Mouse (Mus musculus) kidney, postnatal 4 days (tissue): ENCODE results near the gene Cox16.
"Not testable (repeated sequence)": the region's sequence is repeated elsewhere in the genome, so short reads cannot be mapped to it uniquely, and the experiment has no call there.

Source experiments
- DNase-seq, 2 experiments: peaks; one replicate each; pipeline ENCODE4 v3.0.0; 2021; ENCODE audit warnings: mixed read lengths in 2 of 2

The Cox16 gene

DNA sequence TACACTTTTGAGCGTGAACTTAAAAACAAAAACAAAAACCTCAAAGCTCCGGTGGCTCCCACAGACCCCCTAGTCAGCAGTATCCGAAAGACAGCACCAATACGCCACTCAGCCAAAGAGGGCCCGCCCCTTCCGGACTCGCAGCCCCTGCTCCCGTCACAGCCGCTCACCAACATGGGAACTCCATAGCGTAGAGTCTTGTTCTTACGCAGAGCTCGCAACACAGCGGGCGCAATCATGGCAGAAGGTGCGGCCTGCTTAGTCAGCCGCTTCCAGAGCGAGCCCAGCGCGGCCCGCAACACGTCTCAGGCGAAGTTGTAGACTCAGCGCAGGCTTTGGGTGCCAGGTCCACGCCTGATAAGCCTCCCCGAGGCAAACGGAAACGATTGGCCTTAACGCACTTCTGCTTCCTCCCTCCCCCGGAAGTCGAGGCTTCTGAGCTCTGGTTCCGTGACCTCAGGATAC, at the start of gene Cox16:
Gene Cox16, minus strand, starts transcription at position 401 of the 465 bp plus-strand sequence.
- peak; percentile 90 to 93 for DNase-seq

DNA sequence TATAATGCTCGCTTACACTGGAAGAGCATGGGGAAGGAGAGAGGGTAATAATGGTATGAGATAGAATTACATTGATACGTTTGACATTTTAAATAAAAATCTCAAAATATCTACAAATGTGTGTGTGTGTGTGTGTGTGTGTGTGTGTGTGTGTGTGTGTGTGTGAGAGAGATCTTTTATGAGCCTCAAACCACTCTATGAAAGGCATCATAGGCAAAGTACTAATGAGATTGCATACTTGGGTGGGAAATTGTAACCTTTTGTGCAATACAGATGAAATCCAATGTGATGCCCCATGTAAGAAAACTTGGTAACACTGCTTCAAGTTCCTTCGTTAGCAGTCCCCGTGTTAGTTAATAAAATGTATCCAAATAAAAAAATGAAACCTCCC, 48.1 kb upstream of the Cox16 start:
- no peak for DNase-seq

DNA sequence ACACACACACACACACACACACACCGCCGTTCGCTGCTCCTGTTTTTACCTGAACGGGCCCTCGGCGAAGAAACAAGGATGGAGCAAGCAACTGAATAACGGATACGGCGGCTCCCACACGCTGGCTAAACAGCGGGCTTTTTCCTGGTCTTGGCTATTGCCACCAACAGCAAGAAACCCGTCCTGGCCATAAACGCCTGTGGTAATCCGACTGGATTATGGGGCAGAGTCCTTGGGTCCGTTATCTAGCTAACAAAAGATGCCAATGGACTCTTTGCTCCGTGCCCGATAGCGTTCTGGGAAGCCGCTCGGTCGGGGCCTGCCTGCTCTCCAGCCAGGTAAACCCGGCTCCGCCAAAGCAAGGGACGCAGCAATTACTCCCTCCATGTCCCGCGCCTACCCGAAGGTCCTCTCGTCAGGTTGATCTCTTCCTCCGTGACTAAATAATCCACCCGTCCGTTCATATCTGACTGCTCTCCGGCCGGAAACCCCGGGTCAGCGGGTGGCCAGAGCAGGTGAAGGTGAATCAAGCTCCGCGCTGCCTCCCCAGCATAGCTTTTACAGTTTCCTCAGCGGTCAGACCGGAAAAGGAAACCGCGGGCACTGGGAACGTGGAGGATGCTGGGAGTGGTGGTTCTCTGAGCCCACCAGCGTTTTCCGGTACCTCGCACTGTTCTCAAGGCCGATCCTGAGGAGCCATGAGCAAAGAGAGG, 47.5 kb upstream of the Cox16 start, which contains the start of the genes Gm20498 and Synj2bp:
Gene Gm20498, minus strand, starts transcription at position 590 of the 713 bp plus-strand sequence.
Gene Synj2bp, minus strand, starts transcription at position 596 of the 713 bp plus-strand sequence.
- DNase-seq, result peak; percentile 86 to 90

DNA sequence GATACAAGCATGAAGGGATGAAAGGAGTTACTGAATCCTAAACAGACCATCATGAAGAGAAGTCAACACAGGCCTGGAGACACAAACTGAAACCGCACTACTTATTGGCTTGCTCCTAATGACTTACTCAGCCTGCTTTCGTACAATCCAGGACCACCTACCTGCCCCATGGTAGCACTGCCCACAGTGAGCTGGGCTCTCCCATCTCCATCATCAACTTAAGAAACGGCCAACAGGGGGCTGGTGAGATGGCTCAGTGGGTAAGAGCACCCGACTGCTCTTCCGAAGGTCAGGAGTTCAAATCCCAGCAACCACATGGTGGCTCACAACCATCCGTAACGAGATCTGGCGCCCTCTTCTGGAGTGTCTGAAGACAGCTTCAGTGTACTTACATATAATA, 45.7 kb upstream of the Cox16 start:
- not testable (repeated sequence) for DNase-seq

DNA sequence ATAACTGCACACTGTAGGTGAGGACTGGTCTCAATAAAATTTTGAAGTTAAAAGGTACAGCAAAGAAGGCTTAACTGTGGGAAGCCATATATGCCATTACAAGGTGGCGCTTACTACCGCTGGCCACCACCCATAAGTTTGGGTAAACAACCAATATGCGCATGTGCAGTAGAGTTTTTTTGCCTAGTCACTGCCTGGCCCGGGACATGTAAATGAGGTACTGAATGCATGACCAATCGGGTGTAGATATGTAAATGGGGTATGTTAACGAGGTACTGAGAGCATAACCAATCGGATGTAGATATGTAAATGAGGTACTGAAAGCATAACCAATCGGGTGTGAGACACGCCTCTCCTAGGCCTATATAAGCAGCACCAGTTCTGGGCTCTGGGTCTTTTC, 12.0 kb upstream of the Cox16 start:
- DNase-seq, result not testable (repeated sequence)

DNA sequence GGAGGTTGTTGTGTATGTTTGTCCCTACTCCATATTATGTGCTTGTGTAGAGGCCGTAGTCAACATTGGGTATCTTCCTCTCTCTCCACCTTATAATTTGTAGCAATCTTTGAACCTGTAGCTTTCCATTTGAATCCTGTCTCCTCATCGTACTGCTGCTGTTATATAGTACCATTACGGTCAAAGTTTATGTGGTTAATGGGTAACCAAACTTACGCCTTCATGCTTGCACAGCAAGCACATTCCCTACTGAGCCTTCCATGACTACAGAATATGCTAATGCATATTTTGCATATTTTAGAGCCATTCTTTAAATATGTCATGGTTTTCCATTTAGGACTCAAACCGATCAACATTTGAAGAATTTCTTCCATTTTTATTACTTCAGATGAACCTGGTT, 5.6 kb upstream of the Cox16 start:
- no peak for DNase-seq

DNA sequence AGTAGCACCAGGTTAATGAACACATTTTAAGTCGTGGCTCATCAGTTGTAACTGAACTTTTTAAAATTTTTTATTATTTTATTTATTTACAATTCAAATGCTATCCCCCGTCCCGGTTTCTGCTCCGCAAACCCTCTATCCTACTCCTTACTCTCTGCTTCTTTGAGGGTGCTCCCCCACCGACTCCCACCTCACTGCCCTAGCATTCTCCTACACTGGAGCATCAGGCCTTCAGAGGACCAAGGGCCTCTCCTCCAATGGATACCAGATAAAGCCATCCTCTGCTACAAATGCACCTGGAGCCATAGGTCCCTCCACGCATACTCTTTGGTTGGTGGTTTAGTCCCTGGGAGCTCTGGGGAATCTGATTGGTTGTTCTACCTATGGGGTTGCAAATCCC, 384 bp upstream of the Cox16 start:
- peak; percentile 6 to 11 for DNase-seq

DNA sequence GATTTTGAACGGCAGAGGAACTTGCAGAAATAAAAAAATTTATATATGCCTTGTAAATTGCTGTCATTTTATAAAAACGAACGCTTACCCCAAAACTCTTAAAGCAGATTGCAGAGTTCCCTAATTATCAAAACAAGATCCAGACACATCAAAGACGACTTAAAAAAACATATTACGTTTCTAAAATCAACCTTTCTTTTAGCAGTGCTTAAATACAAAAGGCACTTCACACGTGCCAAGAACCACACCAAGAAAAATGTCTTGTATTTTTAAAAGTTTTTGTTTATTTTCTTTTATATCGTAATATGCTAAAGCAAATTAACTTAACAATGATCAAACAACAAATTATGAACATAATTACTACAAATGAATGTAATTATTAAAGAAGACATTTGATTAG, 715 bp downstream of the Cox16 start:
- DNase-seq, result no peak

DNA sequence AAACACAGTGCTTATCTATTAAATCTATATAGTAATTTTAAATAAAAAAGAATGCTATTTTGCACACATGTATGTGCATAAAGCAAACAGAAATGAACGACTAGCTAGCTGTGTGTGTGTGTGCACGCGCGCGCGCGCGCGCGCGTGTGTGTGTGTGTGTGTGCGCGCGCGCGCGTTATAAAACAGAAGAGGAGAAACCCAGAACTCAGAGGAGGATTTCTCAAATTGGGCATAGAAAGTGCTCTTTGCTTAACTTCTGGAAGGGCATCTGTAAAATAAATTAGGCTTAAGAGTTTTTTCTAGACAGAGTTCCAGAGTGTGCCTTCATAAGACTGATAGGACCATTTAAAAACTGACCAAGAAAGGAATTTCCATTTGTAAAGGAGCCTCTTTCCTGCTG, 1.3 kb downstream of the Cox16 start:
- DNase-seq, result peak; percentile 7 to 41

DNA sequence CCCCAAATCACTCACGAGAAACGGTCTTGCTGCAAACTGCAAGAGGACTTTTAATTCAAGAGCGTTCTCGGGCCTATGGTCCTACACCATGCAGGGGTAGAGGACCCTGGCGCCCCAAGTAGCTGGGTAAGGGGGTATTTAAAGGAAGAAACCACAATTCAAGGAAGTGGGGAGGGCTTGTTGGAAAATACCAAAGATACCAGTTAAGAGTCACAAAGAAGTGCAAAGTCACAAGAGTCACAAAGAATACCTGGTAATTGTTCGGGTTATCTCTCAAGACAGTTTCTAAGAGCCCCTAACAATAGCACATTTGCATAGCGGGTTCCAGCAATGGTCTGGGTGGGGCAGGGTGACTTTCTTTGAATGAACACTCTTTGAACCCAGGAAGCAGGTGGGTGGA, 25.9 kb downstream of the Cox16 start:
- not testable (repeated sequence) for DNase-seq

DNA sequence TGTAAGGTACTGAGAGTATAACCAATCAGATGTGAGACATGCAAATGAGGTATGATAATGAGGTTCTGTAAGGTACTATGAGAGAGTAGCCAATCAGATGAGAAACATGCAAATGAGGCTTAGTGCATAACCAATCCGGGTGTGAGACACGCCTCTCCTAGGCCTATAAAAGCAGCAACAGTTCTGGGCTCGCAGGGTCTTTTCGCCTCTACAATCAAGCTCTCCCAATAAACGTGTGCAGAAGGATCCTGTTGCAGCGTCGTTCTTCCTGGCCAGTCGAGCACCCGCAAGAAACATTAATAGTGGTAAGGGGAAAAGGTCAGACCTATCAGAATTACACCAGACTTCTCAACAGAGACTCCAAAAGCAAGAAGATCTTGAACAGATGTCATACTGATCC, 45.9 kb downstream of the Cox16 start:
- DNase-seq, result not testable (repeated sequence)

DNA sequence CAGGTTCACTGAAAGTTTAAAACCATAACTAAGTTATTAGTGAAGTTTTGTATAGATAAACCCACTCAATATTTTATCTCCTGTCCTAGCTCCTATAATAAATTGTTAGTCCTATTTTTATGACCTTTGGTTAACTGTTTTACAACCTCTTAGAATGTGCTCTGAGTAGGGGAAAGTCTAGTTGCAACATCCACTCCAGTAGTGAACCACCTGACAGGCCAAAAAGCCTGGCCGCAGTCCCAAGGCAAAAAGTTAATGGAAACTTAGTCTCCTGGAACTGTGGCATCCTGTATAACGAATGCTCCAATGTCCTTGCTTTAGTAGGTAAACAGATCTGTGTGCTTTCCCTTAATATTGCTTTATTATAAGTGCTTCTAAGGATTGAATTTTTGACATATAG, 50.1 kb downstream of the Cox16 start:
- peak; percentile 30 to 39 for DNase-seq

DNA sequence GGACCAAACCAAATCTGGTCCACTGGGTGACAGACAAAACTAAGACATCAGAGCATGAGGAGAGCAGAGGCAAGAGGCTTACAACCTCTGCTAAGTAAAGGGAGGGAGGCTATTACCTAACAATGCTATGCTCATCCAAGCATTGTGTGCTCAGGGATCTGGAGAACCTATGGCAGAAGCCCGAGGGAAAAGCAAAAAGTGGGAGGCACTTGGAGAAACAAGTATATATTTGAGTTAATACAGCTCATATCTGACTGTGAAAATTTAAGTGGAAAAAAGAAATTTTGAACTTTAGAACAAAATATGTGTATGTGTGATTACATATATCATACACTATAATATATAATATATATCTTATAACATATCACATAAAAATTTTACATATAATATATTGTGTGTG, 63.1 kb downstream of the Cox16 start, which contains the start of gene Adam4:
Gene Adam4, minus strand, starts transcription at position 101 of the 400 bp plus-strand sequence.
- DNase-seq, result no peak

DNA sequence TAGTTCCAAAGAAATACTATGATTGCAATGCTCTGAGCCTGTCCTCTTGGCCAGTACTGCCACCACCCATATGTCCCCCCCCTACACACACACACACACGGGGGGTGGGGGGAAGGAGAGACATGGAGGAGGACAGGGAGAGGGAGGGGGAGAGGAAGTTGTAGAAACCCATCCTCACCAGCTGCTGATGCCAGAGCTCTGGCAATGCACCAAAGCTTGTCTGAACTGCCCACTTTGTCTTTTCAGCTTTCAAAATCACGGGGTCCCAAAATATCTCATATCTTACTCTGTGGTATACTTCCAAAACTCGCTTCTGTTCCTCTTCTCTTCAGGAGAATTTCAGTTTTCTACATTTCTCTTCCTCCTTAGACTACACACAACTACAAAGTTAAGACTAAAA, 71.7 kb downstream of the Cox16 start:
- no peak for DNase-seq

DNA sequence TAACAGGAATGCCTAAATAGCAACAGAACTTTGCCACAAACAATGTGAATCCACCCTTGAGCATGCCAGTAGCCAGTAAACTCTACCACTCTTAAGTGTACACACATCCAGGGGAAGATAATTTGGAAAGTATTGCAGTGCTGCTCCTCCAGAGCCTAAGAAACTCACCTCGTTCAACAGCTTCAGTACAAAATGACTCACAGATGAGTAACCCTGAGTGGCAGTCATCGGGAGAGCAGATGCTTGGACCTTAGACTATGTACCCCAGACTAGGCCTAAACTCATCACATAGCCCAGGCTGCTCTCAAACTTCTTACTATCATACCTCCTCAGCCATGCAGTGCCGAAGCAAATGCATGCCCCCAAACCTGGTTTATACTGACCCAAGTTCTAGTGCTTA, 76.0 kb downstream of the Cox16 start:
- DNase-seq, result no peak

DNA sequence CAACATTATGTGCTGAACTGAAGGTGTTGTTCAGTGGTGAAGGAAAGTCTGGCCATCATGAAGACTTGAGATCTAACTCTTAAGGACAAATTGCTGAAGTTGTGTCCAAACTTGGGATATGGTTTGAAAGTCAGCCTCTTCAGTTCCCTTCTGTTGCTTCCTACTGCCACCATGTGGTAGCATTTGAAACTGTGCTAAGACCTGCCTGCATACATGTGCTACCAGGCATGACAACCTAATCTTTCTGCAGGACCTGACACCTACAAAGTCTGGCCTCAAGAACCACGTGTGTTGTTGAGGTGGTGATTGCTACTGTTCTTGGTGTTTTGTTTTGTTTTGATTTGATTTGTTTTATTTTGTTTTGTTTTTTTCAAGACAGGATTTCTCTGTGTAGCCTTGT, 82.7 kb downstream of the Cox16 start:
- peak; percentile 74 to 76 for DNase-seq

DNA sequence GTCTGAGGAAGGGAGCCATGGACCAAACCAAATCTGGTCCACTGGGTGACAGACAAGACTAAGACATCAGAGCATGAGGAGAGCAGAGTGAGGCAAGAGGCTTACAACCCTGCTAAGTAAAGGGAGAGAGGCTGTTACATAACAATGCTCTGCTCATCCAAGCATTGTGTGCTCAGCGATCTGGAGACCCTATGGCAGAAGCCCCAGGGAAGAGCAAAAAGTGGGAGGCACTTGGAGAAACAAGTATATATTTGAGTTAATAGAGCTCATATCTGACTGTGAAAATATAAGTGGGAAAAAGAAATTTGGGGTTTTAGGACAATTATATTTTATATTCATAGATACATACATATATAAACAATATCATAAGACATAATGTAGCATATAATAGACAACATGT, 105.6 kb downstream of the Cox16 start, which contains the start of gene Gm4787:
Gene Gm4787, minus strand, starts transcription at position 101 of the 400 bp plus-strand sequence.
- DNase-seq, result not testable (repeated sequence)

DNA sequence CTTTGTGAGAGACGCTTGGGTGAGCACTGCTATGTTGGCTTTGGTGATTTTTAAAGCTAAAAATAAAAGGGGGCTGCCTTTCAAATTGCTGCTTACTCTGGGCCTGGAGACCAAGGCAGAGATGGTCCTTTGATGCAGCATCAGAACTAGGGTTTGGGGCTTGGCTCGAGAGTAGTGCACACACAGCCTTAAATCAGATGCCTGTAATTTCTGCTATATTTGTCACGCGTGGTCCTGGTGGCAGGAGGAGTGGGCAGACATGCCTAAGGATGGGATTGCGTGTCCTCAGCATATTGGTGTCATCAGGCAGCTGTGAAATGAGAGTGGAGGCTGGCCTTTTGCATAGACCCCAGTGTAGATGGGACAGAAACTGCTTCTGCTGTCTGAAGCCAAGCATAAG, 151.1 kb downstream of the Cox16 start:
- no peak for DNase-seq

DNA sequence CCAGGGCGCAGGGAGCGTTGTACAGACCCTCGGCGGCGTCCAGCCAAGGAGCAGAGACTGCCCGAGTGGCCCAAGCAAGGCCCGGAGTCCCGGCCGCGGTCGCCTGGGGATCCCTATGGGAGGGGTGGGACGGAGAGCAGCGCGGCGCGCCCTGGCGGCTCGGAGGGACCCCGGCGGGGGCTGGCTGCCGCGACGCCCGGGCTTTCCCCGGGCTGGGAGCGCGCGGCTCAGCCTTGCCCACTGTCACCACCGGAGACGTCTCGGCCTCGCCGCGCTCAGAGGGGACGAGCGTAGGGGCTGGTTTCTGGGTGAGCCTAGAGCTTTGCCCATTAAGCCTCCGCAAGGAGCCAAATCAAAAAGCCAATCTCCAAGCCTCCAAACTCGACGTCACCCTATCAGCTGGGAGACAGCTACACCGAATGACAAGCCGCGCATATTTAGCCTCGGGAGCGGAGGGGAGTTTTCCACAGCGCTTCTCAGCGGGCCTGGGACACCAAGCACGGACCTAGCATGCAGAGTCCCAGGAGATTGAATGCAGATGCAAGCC, 152.0 kb downstream of the Cox16 start, which contains the start of gene Slc8a3:
Gene Slc8a3, minus strand, starts transcription at position 306 of the 547 bp plus-strand sequence.
- DNase-seq, result peak; percentile 50

DNA sequence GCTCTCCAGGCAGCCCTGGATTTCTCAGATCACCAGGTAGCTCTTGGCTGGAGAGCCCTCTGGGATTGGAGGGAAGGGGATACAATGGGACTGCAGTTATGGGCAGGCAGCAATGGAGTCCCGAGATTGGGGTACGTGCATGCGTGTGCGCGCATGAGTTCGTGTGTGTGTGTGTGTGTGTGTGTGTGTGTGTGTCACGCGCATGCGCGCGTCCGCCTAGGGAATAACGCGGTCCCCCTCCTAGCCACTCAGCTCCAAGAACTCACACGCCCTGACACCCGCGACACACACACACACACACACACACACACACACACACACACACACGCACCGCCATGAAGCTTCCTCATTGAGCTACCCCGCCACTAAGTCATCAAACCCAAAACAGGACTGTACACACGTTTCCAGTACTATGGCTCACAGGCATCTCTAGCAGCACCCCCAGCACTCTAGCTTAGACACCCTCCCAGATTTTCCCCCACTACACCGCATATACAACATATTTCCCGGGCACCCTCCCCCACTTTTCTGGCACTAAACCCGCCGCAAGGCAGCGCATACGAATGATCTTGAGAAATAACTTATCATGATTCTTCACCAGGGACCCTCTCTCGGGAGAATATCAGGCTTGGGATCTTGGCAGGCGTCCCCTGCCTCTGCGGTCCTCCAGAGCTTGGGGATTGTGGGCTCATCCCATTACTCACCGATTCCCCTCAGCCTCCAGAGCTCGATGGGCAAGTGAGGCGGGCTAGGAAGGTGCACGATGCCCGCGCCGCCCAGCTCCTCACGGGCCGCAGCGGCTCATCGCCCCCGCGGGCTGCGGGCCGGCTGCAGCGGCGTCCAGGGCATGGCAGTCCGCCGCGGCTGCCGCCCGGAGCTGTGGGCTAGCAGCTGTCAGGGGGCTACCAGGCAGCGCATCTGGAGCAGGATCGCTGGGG, 152.7 kb downstream of the Cox16 start:
- peak; percentile 26 to 36 for DNase-seq

DNA sequence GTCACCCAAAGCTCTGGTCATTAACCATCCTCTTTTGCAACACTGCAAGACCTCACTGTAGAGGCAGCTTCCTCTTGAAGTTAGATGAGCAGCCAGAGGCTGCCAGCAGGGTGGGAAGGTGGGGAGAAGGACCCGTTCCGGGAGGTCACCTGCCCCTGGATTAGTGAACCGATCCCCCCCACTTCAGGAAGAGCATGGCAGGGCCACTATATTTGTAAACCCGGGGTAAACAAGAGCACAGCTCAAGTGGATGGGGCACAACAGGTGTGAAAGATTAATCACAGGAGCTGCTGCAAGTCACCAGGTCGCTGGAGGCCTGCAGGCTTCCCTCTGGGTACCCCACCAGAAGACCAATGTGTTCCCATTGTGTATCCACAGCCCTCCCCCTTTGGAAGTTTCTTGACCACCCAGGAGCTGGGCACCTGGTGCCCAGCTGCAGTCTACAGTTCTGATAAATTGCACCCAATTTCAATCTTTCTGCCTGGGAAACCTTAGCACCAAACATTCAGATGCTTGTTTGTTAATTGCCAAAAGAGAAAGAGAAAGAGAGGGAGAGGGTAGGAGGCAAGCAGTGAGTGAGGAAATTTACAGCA, 153.8 kb downstream of the Cox16 start:
- DNase-seq, result no peak

DNA sequence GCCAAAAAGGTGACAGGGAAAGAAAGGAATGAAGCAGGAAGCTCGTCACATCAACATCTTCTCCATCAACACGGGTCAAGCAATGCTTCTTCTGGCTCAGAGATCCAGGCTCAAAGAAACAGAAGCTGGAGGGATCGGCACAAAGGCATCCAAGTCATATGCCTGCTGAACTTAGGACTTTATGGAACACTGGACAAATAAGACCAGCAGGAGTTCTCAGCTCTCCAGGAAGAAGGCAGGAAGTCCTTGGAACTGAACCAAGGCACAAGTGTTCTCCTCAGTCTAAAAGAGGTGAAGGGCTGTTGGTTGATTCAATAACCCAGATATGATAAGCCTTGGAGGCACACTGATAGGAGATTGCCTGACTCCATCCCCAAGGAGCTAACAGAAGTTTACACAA, 159.9 kb downstream of the Cox16 start:
- no peak for DNase-seq

DNA sequence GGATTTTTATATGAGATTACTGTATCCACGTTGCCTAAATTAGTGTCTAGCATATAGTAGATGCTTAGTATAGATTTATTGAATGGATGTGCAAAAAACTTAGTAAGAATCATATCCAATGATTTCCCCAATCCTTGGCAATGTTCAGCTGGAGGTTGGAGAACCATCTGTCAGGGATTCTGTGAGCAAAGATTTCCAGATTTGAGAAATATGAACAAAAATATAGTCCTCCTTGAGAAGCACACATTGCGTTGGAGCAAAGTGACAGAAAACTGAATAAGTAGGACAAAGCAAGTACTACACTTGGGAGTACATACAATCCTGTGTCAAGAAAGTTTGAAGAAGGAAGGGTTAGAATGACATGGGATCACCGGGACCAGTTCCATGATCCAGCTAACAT, 160.8 kb downstream of the Cox16 start:
- DNase-seq, result no peak
